Mouse (Mus musculus): ENCODE measurements around the gene Smug1.

DNA sequence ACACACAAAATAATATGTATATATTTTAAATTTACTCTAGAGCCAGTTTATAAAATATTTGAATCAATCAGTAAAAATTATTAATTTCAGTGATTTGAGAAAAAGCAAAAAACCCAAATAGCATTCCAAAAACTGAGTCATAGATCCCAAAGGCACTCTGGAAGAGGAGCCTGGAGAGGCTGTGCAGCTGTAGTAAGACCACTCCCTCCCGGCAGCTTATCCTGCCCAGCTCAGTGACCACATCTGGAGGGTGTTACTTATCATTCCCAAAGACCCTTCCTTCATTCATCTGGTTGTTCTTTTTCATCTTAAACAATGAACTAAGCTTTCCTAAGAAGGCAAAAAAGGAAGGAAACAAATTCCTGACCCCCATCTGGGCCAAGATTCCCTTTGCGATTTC is 54.6 kb downstream of the Smug1 start:
- no peak for TF ChIP-seq HCFC1 (IDR thresholded peaks at IDR 0.05; ENCODE audit: borderline replicate concordance, insufficient read depth, low read length)
- TF ChIP-seq ZNF384 (IDR thresholded peaks at IDR 0.05; ENCODE audit: low read depth, low read length): no peak

All from ES-E14 (cell line).